Mouse (Mus musculus) limb, embryonic 12.5 days (tissue): ENCODE results near the gene Gm20716. TPM values are rescaled to one million over a fixed set of nuclear protein-coding genes. Genes with fewer than 3 reads are reported as not detected.

Experiments
- ATAC-seq: fragments of 200-750 bp; cut with Nextera tagmentation; 2 replicates; pipeline ENCODE4 v1.8.0; 2017; ENCODE audit warnings: low read depth, moderate TSS enrichment; ENCODE audit not compliant: insufficient number of reproducible peaks, insufficient read depth, low FRiP score, low TSS enrichment
- H3K27ac ChIP-seq: fragments of 300-500 bp; sonication (generic); 2 replicates; pipeline ENCODE4 v1.5.1; 2016; ENCODE audit warnings: mild to moderate bottlenecking, moderate library complexity
- H3K27me3 ChIP-seq: fragments of 300-500 bp; sonication (generic); 2 replicates; pipeline ENCODE4 v1.6.1; 2016; ENCODE audit warnings: mild to moderate bottlenecking, moderate library complexity
- H3K36me3 ChIP-seq: fragments of 300-500 bp; sonication (generic); 2 replicates; pipeline ENCODE4 v1.6.1; 2016; ENCODE audit warnings: mild to moderate bottlenecking, moderate library complexity
- H3K4me1 ChIP-seq: fragments of 300-500 bp; sonication (generic); replicated peaks from 2 replicates; pipeline ENCODE4 v1.6.1; 2016
- H3K4me2 ChIP-seq: fragments of 300-500 bp; sonication (generic); 2 replicates; pipeline ENCODE4 v1.6.1; 2016; ENCODE audit warnings: mild to moderate bottlenecking, moderate library complexity
- H3K4me3 ChIP-seq: fragments of 300-500 bp; sonication (generic); replicated peaks from 2 replicates; pipeline ENCODE4 v1.5.1; 2016; ENCODE audit warnings: mild to moderate bottlenecking
- H3K9ac ChIP-seq: fragments of 300-500 bp; sonication (generic); replicated peaks from 2 replicates; pipeline ENCODE4 v1.6.1; 2016; ENCODE audit warnings: mild to moderate bottlenecking, moderate library complexity
- H3K9me3 ChIP-seq: fragments of 300-500 bp; sonication (generic); 2 replicates; pipeline ENCODE4 v1.6.1; 2016; ENCODE audit warnings: mild to moderate bottlenecking, moderate library complexity
- WGBS: fragments of 180-500 bp; shearing (Covaris S2); methylation state at CpG from one replicate; pipeline ENCODE4 v1.1.7; 2016; 5-methylcytosine and 5-hydroxymethylcytosine counted together
- polyA plus RNA-seq: library from polyadenylated mRNA; unstranded; fragments of >200 nt; fragmentation: Nextera tagmentation; extraction: Ambion mirVana; gene quantifications from 2 replicates; pipeline ENCODE4 v1.2.1, GENCODE M21; 2016

The Gm20716 gene
- polyA plus RNA-seq, 1 experiment from 2014 or later: 29.6 TPM

DNA sequence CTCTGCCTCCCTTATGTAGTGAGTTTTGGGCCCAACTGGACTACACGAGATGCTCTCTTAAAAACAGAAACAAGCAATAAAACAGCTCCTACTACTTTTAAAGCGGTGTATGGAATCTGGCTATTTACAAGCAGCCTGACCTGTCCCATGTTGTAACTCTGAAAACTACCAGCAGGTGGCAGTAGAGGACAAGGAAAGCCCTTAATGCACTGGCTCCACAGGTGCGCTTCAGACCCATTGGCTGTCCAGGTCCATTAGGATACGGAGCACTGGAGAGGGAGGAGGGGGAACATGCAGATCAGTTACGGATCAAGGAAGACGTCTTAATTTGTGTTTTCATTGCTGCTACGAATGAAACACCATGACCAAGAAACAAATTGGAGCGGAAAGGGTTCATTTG, 20.1 kb upstream of the Gm20716 start:
- no peaks in the 10 kb centered on the region for H3K36me3 ChIP-seq
- no peak overlapping the region for H3K4me3 ChIP-seq
- H3K27ac ChIP-seq: no peak overlapping the region
- WGBS: 15% methylated on average over 8 of the region's 8 CpGs
- H3K27me3 ChIP-seq: peaks cover 3% of the 10 kb centered on the region; the same call in 1 of the 2 replicates
- ATAC-seq: 0 out of 2 replicates have a peak, but pooled peaks have one; percentile 21
- no peak overlapping the region for H3K4me2 ChIP-seq
- H3K4me1 ChIP-seq: peaks cover 11% of the 10 kb centered on the region; the same call in 1 of the 2 replicates
- H3K9ac ChIP-seq: no peak overlapping the region
- H3K9me3 ChIP-seq: no peaks in the 10 kb centered on the region

DNA sequence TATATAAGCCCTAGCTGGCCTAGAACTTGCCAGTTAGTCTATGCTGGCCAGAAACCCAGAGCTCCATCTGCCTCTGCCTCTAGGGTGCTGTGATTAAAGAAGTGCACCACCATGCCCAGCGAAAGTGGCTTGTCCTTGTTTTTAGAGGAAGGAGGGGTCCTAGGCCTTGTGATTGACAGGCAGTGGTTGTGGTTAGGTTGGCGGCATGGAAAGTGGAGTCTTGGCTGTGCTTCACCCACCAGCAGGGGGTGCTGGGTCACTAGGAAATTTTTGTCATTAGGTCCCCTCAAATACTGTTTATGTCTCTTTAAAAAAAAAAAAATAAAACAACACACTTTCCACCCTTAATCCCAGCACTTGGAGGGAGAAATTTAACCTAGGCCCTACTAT, 18.7 kb upstream of the Gm20716 start:
- no peak for ATAC-seq
- H3K27me3 ChIP-seq: peaks cover 3% of the 10 kb centered on the region; the same call in 1 of the 2 replicates
- no peak overlapping the region for H3K4me3 ChIP-seq
- H3K27ac ChIP-seq: no peak overlapping the region
- H3K9me3 ChIP-seq: no peaks in the 10 kb centered on the region
- peaks cover 9% of the 10 kb centered on the region; the same call in 1 of the 2 replicates for H3K4me1 ChIP-seq
- no peaks in the 10 kb centered on the region for H3K36me3 ChIP-seq
- H3K9ac ChIP-seq: no peak overlapping the region
- no peak overlapping the region for H3K4me2 ChIP-seq
- 26% methylated on average over 2 of the region's 2 CpGs for WGBS

DNA sequence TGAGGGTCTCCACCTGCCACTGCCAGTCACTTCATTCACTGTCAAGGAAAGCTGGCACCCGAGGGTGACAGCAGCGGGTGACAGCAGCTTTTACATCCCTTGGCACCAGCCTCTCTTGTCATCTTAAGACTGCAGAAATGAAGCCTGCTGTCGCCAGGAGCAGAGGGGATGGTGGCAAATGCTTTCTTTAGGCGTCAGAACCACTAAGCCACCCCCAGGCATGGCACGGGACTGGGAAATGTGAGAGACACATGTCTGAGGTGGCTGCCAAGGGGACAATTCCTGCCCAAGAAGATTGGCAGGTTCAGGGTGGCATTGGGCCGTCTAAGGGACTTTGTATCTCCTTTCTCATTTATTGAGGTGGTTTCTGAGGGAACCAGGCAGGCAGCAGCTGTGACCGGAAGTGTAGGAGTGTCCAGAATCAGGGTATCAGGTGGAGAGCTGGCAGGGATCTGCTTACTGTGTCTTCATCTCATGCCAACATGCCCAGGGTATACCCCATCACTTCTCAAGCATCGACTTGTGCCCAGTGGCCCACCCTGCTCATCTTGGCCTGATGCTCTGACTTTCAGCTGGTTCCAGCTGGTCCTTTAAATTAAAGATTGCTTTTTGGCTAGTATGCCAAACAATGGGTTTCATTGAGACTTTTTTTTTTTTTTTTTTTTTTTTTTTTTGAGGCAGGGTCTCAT, 18.1 kb upstream of the Gm20716 start:
- Histone ChIP-seq H3K27ac (no peak overlapping the region), H3K9ac (no peak overlapping the region), H3K27me3 (0 out of 2 replicates have a peak, but pooled peaks cover 3% of the 10 kb centered on the region), H3K9me3 (no peaks in the 10 kb centered on the region), H3K4me2 (no peak overlapping the region), H3K4me1 (peaks cover 4% of the 10 kb centered on the region; the same call in 1 of the 2 replicates), H3K4me3 (no peak overlapping the region), H3K36me3 (no peaks in the 10 kb centered on the region)
- ATAC-seq: no peak
- 75% methylated on average over 8 of the region's 8 CpGs for WGBS

DNA sequence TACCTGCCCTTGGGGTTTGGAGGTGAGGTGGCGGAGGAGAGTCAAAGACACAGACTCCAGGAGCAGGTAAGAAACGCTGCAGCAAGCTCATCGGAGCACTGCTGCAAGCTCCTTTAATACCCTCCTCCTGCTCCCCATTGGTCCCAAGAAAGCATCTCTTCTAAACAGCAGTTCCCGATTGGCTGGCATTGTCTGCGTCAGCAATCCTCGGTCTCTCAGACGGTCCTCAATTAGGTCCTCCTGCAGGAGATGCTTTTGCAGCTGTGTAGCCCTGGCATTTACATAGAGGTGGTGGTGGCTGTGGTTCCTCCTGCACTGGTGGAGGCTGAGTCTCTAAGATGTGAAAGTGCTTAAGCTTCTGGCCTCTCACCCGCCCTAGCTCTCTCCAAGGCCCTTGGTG, 15.4 kb upstream of the Gm20716 start:
- Histone ChIP-seq H3K4me1 (no peaks in the 10 kb centered on the region), H3K9me3 (no peaks in the 10 kb centered on the region), H3K27ac (no peak overlapping the region), H3K27me3 (0 out of 2 replicates have a peak, but pooled peaks cover 3% of the 10 kb centered on the region), H3K9ac (no peak overlapping the region), H3K4me3 (no peak overlapping the region), H3K4me2 (no peak overlapping the region), H3K36me3 (no peaks in the 10 kb centered on the region)
- WGBS: 29% methylated on average over 8 of the region's 8 CpGs
- no peak for ATAC-seq

DNA sequence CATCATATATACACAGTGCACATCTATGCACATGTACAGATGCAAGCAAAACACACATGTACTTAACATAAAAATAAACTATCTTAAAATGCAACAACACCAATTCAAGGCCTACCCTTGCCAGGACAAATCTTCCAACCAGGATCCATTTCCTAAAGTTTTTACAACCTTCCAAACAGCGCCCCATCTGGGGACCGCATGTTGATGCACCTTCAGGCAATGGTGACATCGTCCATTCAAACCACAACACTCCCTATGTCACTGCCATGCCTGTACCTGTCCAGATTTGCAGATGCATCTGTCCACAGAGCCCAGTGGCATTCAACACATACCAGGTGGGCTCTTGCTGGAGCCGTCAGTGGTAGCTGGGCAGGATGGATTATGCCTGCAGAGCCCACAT, 13.1 kb upstream of the Gm20716 start:
- H3K36me3 ChIP-seq: no peaks in the 10 kb centered on the region
- H3K4me3 ChIP-seq: no peak overlapping the region
- H3K27me3 ChIP-seq: 0 out of 2 replicates have a peak, but pooled peaks cover 3% of the 10 kb centered on the region
- 65% methylated on average over 4 of the region's 4 CpGs for WGBS
- H3K4me1 ChIP-seq: no peaks in the 10 kb centered on the region
- H3K9me3 ChIP-seq: peaks cover 7% of the 10 kb centered on the region
- H3K9ac ChIP-seq: no peak overlapping the region
- no peak overlapping the region for H3K4me2 ChIP-seq
- H3K27ac ChIP-seq: no peak overlapping the region
- no peak for ATAC-seq

DNA sequence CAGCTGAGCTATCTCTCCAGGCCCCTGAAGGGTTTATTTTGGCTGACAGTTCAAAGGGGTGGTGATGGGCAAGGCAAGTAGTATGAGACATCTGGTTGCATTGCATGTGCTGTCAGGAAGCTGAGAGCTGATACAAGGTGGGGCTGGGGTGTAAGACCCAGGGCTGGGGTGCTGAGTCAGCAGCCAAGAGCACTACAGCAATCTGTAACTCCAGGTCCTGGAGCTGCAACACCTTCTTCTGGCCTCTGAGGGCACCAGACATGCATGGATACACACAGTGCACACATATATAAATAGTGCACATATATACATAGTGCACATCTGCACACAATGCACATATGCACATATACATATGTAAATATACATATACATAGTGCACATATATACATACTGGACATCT, 12.7 kb upstream of the Gm20716 start:
- Histone ChIP-seq H3K27ac (no peak overlapping the region), H3K36me3 (no peaks in the 10 kb centered on the region), H3K27me3 (0 out of 2 replicates have a peak, but pooled peaks cover 3% of the 10 kb centered on the region), H3K9ac (no peak overlapping the region), H3K4me1 (no peaks in the 10 kb centered on the region), H3K4me3 (no peak overlapping the region), H3K9me3 (peaks cover 7% of the 10 kb centered on the region), H3K4me2 (no peak overlapping the region)
- no peak for ATAC-seq

DNA sequence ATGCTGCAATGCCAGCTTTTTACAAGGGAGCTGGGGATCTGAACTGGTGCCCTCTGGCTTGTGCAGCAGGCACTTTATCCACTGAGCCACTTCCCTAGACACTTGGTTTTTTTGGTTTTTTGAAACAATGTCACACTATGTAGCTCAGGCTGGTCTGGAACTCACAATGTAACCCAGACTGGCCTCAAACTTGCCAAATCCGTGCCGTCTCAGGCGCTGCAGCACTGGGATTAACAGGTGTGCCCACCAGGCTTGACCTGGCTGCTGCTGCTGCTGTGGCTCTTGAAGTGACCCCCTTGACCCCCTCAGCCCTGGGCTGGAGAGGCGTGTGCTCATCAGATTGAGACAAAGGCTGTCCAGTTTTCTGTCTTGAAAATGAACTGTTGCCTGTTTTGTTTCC, 8.2 kb upstream of the Gm20716 start:
- Histone ChIP-seq H3K27ac (no peak overlapping the region), H3K9ac (no peak overlapping the region), H3K36me3 (peaks cover 13% of the 10 kb centered on the region), H3K4me2 (no peak overlapping the region), H3K27me3 (0 out of 2 replicates have a peak, but pooled peaks cover 3% of the 10 kb centered on the region), H3K4me1 (no peaks in the 10 kb centered on the region), H3K4me3 (no peak overlapping the region), H3K9me3 (peaks cover 7% of the 10 kb centered on the region)
- no peak for ATAC-seq
- 84% methylated on average over 4 of the region's 4 CpGs for WGBS

DNA sequence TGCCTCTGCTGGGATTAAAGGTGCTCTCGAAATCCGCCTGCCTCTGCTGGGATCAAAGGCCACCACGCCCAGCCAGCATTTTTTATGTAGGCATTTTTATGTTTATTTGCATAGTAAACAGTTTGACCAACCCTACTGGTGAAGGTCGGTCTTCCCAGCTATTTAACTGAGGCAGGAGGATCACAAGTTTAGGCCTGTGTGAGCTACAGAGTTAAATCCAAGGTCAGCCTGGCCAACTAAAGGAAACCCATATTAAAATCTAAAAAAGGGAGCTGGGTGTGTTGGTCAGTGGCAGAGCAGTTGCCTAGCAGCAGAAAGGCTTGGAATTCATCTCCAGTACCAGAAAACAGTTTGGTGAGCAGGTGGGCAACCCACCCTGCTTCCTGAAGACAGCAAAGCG, 3.1 kb upstream of the Gm20716 start:
- H3K4me1 ChIP-seq: peaks cover 22% of the 10 kb centered on the region

DNA sequence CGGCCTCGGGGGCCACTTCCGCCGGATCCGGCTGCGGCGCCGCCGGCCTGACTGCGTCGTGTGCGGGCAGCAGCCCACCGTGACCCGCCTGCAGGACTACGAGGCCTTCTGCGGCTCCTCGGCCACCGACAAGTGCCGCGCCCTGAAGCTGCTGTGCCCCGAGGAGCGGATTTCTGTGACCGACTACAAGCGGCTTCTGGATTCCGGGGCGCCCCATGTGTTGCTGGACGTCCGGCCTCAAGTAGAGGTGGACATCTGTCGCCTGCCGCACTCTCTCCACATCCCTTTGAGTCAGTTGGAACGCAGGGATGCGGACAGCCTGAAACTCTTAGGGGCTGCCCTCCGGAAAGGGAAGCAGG, 1.3 kb upstream of the Gm20716 start:
- ATAC-seq: no peak
- peak overlapping the region; percentile 90 for H3K9ac ChIP-seq
- H3K9me3 ChIP-seq: no peaks in the 10 kb centered on the region
- no peaks in the 10 kb centered on the region for H3K27me3 ChIP-seq
- WGBS: 61% methylated on average over 33 of the region's 33 CpGs
- peaks cover 27% of the 10 kb centered on the region for H3K36me3 ChIP-seq
- peak overlapping the region; percentile 100 for H3K4me2 ChIP-seq
- no peak overlapping the region for H3K27ac ChIP-seq
- peaks cover 26% of the 10 kb centered on the region for H3K4me1 ChIP-seq
- peak overlapping the region; percentile 100 for H3K4me3 ChIP-seq

More for the DNA sequence above, 3.1 kb upstream of the Gm20716 start:
- Histone ChIP-seq H3K9ac (no peak overlapping the region), H3K27ac (no peak overlapping the region), H3K27me3 (no peaks in the 10 kb centered on the region), H3K36me3 (peaks cover 23% of the 10 kb centered on the region), H3K9me3 (no peaks in the 10 kb centered on the region), H3K4me3 (no peak overlapping the region), H3K4me2 (no peak overlapping the region)
- 88% methylated on average over 5 of the region's 5 CpGs for WGBS
- ATAC-seq: no peak

DNA sequence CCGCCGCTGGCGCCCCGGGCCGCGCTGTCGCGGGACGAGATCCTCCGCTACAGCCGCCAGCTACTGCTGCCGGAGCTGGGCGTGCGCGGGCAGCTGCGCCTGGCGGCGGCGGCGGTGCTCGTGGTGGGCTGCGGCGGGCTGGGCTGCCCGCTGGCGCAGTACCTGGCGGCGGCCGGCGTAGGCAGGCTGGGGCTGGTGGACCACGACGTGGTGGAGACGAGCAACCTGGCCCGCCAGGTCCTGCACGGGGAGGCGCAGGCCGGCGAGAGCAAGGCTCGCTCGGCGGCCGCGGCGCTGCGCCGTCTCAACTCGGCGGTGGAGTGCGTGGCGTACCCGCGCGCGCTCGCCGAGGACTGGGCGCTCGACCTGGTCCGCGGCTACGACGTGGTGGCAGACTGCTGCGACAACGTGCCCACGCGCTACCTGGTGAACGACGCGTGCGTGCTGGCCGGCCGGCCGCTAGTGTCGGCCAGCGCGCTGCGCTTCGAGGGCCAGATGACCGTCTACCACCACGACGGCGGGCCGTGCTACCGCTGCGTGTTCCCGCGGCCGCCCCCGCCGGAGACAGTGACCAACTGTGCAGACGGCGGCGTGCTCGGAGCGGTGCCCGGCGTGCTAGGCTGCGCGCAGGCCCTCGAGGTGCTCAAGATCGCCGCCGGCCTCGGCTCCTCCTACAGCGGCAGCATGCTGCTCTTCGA, 758 bp upstream of the Gm20716 start:
- peaks cover 33% of the 10 kb centered on the region for H3K36me3 ChIP-seq
- peak overlapping the region; percentile 100 for H3K4me3 ChIP-seq
- H3K9me3 ChIP-seq: no peaks in the 10 kb centered on the region
- H3K4me2 ChIP-seq: peak overlapping the region; percentile 100
- 3% methylated on average over 97 of the region's 105 CpGs for WGBS
- H3K27me3 ChIP-seq: no peaks in the 10 kb centered on the region
- H3K27ac ChIP-seq: peak overlapping the region; percentile 87; the same call in 1 of the 2 replicates
- peak; percentile 22; the same call in 1 of the 2 replicates for ATAC-seq
- H3K9ac ChIP-seq: peak overlapping the region; percentile 90
- H3K4me1 ChIP-seq: peaks cover 26% of the 10 kb centered on the region

DNA sequence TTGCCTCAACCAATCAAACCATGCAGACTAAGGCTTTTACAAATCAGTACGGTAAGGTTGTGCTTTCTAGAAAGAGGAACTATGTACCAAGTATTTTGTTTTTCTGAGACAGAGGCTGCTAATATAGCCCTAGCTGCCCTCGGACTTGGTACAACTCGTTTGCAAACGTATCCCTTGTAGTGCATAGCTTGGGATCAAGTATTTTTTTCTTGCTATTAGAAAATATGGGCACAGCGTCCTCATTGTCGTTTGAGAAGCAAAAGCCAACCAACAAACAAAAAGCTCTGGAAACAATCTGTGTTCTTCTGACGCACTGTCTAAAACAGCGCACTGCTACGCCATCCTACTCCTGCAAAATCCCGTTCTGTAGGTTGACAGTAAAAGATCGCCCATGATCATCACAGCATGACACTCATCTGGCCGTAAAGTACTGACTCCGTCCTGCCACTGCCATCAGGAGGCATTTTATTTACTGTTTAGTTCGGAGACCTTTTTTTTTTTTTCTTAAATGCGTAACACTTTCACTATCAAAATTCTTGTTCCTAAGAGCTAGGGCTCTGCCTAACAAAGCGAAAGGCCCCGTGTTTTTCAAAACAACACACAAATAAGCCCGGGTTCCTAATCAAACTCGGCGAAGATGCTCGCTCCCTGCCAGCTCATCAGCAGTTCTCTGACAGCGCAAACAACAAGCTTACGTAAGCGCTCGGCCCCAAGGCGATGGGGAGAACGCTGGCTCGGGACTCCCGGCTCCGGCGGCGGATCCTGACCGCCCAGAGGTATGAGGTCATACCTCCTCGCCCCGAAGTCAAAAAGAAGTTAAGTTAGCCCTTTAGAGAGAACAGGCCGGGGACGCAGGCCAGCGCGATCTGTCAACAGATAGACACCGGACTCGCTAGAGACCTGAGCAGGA, 793 bp downstream of the Gm20716 start:
- H3K9ac ChIP-seq: peak overlapping the region; percentile 90
- peaks cover 26% of the 10 kb centered on the region for H3K4me1 ChIP-seq
- no peaks in the 10 kb centered on the region for H3K9me3 ChIP-seq
- peak overlapping the region; percentile 100 for H3K4me2 ChIP-seq
- H3K4me3 ChIP-seq: peak overlapping the region; percentile 100
- no peaks in the 10 kb centered on the region for H3K27me3 ChIP-seq
- no peak for ATAC-seq
- peak overlapping the region; percentile 87 for H3K27ac ChIP-seq
- H3K36me3 ChIP-seq: peaks cover 46% of the 10 kb centered on the region
- WGBS: 18% methylated on average over 41 of the region's 41 CpGs
